Mouse (Mus musculus) liver, embryonic 14.5 days (tissue): Measurements from ENCODE around the gene Fkbp15. TPM values are rescaled to one million over a fixed set of nuclear protein-coding genes. Genes with fewer than 3 reads are reported as not detected.

Source experiments
- ATAC-seq: fragments of 200-750 bp; cut with Nextera tagmentation; 2 replicates; pipeline ENCODE4 v1.8.0; 2017; ENCODE audit warnings: moderate number of reproducible peaks, mild to moderate bottlenecking, moderate library complexity; ENCODE audit not compliant: insufficient read depth
- DNase-seq, 3 experiments: peaks; one replicate each; pipeline ENCODE4 v3.0.0-alpha.2; 2012 to 2013; ENCODE audit warnings: low read depth in 3 of 3, low spot score in 3 of 3
- H3K27ac ChIP-seq: fragments of 300-500 bp; sonication (generic); 2 replicates; pipeline ENCODE4 v1.5.1; 2014; ENCODE audit warnings: moderate library complexity, mild to moderate bottlenecking, control low read depth, inconsistent platforms
- H3K27me3 ChIP-seq: fragments of 300-500 bp; sonication (generic); 2 replicates; pipeline ENCODE4 v1.6.1; 2014; ENCODE audit warnings: mild to moderate bottlenecking, low read length, moderate library complexity; ENCODE audit not compliant: control insufficient read depth, insufficient read depth
- H3K36me3 ChIP-seq: fragments of 300-500 bp; sonication (generic); replicated peaks from 2 replicates; pipeline ENCODE4 v1.6.1; 2014; ENCODE audit warnings: low read depth; ENCODE audit not compliant: control insufficient read depth, insufficient read depth
- H3K4me1 ChIP-seq, 2 experiments: fragments of 200-500 bp in 1 of 2; fragments of 300-500 bp in 1 of 2; sonication (generic) in 1 of 2; replicated peaks; 2 replicates each; pipeline ENCODE4 v1.6.1; 2012 to 2014; ENCODE audit warnings: antibody characterized with exemption in 1 of 2, inconsistent platforms in 1 of 2, low read length in 1 of 2; ENCODE audit not compliant: control insufficient read depth in 2 of 2, insufficient read depth in 2 of 2
- H3K4me2 ChIP-seq: fragments of 300-500 bp; sonication (generic); 2 replicates; pipeline ENCODE4 v1.6.1; 2014; ENCODE audit warnings: low read depth, mild to moderate bottlenecking, control low read depth, moderate library complexity
- H3K4me3 ChIP-seq, 2 experiments: fragments of 200-500 bp in 1 of 2; fragments of 300-500 bp in 1 of 2; sonication (generic) in 1 of 2; 2 replicates each; pipeline ENCODE4 v1.5.1; 2012 to 2014; ENCODE audit warnings: low read depth in 2 of 2, low read length in 2 of 2, mild to moderate bottlenecking in 2 of 2, control low read depth in 1 of 2, inconsistent platforms in 1 of 2, moderate library complexity in 1 of 2; ENCODE audit not compliant: insufficient read depth in 1 of 2
- H3K9ac ChIP-seq: fragments of 300-500 bp; sonication (generic); replicated peaks from 2 replicates; pipeline ENCODE4 v1.6.1; 2014; ENCODE audit warnings: mild to moderate bottlenecking, control low read depth, moderate library complexity
- H3K9me3 ChIP-seq: fragments of 300-500 bp; sonication (generic); 2 replicates; pipeline ENCODE4 v1.6.1; 2016; ENCODE audit warnings: low read length, mixed read lengths; ENCODE audit not compliant: control insufficient read depth
- CTCF ChIP-seq: IDR thresholded peaks from 2 replicates; pipeline ENCODE4 v1.5.1; 2016; ENCODE audit warnings: antibody characterized with exemption, low read depth, control low read depth
- EP300 ChIP-seq: IDR thresholded peaks from 2 replicates; pipeline ENCODE4 v1.6.1; 2016; ENCODE audit warnings: antibody characterized with exemption, low read depth
- WGBS: fragments of 180-500 bp; shearing (Covaris S2); extraction: QIAGEN DNeasy Blood & Tissue Kit; methylation state at CpG from one replicate; pipeline ENCODE4 v1.1.7; 2014; ENCODE audit not compliant: insufficient replicate concordance; 5-methylcytosine and 5-hydroxymethylcytosine counted together
- polyA plus RNA-seq, 2 experiments: library from polyadenylated mRNA; depleted of rRNA in 1 of 2; stranded (reverse) in 1 of 2; unstranded in 1 of 2; fragments of >200 nt; fragmentation: Nextera tagmentation in 1 of 2; extraction: Ambion mirVana in 1 of 2; gene quantifications; 2 replicates each; pipeline versions ENCODE4 v1.2.1 to v1.2.3; 2012 to 2014

The Fkbp15 gene
- polyA plus RNA-seq, 2 experiments, result 9.6 to 9.7 TPM

DNA sequence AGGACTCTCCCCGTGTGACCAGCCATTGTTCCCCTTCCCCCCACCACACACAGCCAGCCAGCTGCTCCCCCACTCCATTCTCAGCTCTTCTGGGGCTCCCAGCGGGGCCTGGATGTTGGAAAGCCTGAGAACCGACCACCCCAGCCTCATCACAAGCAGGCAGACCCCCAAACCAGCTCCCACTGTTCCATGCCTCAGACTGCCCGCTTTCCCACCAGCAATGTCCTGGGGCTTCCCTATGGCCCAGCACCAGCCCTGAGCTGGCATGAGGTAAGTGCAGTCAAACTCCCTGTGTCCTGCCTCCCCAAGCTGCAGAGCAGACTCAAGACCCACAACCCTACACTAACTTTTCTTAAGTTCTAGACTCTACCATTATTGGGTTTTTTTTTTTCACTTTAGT is 45.8 kb upstream of the Fkbp15 start:
- Histone ChIP-seq H3K4me2 (no peak overlapping the region), H3K4me3 (no peak overlapping the region), H3K36me3 (peaks cover 16% of the 10 kb centered on the region), H3K9me3 (no peaks in the 10 kb centered on the region), H3K27me3 (no peaks in the 10 kb centered on the region), H3K27ac (no peak overlapping the region), H3K9ac (no peak overlapping the region), H3K4me1 (peaks cover 7% of the 10 kb centered on the region in 2 experiments)
- TF ChIP-seq CTCF, result no peak
- no peak for TF ChIP-seq EP300
- DNase-seq, result no peak
- ATAC-seq, result no peak
- 70% methylated on average over 4 of the region's 4 CpGs for WGBS

DNA sequence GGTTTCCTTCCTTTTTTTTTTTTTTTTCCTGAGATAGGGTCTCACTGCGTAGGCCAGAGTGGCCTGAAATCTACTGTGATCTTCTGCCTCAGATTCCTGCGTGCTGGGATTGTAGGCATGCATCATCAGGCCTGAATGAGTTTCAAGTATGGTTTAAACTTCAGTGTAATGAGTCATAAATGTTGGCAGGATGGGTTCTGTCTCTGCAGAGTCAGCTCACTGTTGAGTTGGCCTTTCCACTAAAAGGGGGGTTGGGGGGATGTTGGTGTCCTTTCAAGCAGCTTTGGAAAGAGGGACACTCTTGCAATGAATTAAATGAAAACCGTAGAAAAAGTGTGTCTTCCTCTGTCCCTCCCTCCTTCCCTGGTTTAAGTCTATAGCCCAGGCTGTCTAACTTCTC is 38.6 kb upstream of the Fkbp15 start:
- no peak for TF ChIP-seq CTCF
- Histone ChIP-seq H3K4me1 (peaks cover 0 to 5% of the 10 kb centered on the region in 2 experiments; a peak in 1 of 4 replicates), H3K4me3 (no peak overlapping the region), H3K9me3 (no peaks in the 10 kb centered on the region), H3K27ac (no peak overlapping the region), H3K9ac (no peak overlapping the region), H3K27me3 (no peaks in the 10 kb centered on the region), H3K36me3 (peaks cover 62% of the 10 kb centered on the region), H3K4me2 (no peak overlapping the region)
- WGBS, result 85% methylated on average over 3 of the region's 3 CpGs
- no peak for DNase-seq
- ATAC-seq, result no peak

DNA sequence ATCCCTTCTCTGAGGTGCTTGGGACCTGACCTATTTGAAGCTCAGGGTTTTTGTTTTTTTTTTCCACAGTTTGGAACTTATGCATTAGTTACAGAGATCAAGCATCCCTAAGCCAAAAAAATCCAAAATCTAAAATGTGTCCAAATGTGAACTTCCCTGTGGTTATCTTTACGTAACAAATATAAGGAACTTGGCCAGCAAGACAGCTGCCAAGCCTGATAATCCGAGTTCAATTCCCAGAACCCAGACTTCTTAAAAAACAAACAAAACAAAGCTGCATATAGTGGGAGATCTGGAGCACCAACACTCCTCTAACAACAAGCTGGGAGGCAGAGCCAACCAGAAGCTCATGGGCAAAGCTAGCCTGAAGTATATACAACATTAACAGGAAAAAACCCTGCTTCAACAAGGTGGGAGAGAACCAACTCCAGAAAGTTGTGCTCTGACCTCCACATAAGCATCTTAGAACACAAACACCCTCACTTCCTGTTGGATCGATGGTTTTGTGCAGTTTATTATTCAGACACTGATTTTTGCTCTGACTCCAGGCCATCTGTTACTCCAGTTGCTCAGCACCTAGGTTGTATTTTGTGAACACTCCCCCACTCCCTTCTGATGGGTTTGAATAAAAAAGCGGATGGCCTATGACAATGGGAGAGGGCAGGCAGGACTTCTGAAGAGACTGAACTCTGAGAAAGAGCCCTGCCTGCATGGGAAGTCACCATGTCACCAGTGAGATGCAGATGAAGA is 37.4 kb upstream of the Fkbp15 start:
- WGBS, result 67% methylated on average over 4 of the region's 4 CpGs
- Histone ChIP-seq H3K36me3 (peaks cover 62% of the 10 kb centered on the region), H3K27me3 (no peaks in the 10 kb centered on the region), H3K9me3 (no peaks in the 10 kb centered on the region), H3K4me2 (no peak overlapping the region), H3K27ac (no peak overlapping the region), H3K9ac (no peak overlapping the region), H3K4me3 (no peak overlapping the region), H3K4me1 (peaks cover 0 to 5% of the 10 kb centered on the region in 2 experiments; a peak in 1 of 4 replicates)
- DNase-seq, result no peak
- ATAC-seq, result no peak
- TF ChIP-seq CTCF, result no peak

DNA sequence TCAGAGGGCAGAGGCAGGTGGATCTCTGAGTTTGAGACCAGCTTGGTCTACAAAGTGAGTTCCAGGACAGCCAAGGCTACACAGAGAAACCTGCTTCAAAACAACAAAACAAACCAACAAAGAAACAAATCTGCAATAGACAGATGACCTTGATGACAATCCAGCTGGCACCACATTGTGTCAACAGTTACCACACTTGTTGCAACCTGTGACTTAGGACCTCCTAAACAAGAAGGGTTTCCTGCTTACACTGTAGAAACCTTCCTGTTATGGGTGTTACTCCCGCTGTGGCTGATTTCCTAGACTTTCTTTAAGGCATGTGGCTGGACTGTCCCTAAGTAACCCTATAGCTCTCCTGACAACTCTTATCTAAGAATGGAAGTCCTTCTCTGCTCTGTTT is 35.5 kb upstream of the Fkbp15 start:
- TF ChIP-seq EP300, result no peak
- no peak for TF ChIP-seq CTCF
- peaks cover 0 to 5% of the 10 kb centered on the region in 2 experiments; a peak in 1 of 4 replicates for H3K4me1 ChIP-seq
- H3K9ac ChIP-seq, result no peak overlapping the region
- H3K4me2 ChIP-seq, result no peak overlapping the region
- ATAC-seq (no peak), DNase-seq (no peak)
- WGBS, result 78% methylated on average over 1 of the region's 1 CpGs
- no peak overlapping the region for H3K4me3 ChIP-seq
- H3K9me3 ChIP-seq, result no peaks in the 10 kb centered on the region
- no peaks in the 10 kb centered on the region for H3K27me3 ChIP-seq
- peaks cover 47% of the 10 kb centered on the region for H3K36me3 ChIP-seq
- H3K27ac ChIP-seq, result no peak overlapping the region

DNA sequence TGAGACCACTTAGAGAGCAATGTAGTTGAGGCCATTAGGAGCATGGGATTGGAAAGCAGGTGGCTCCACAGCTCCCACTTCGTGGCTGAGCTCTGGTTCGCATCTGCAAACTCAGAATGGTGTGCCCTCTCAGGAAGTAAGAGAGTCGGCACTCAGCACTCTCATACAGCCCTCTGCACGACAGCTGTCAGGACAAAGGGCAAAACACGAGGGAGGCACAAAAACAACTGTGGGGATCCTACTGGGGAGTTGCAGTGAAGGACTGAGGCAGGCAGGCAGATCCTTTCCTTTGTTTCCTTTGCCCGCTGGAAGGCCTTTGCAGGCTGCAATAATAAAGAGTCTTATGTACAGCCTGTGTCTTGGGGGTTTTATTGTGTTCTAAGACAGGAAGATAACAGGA is 33.1 kb upstream of the Fkbp15 start:
- TF ChIP-seq EP300, result no peak
- Histone ChIP-seq H3K9me3 (no peaks in the 10 kb centered on the region), H3K27me3 (no peaks in the 10 kb centered on the region), H3K4me2 (no peak overlapping the region), H3K9ac (no peak overlapping the region), H3K4me1 (peaks cover 0 to 13% of the 10 kb centered on the region in 2 experiments; a peak in 2 of 4 replicates), H3K36me3 (peaks cover 33% of the 10 kb centered on the region), H3K4me3 (no peak overlapping the region), H3K27ac (no peak overlapping the region)
- DNase-seq (no peak), ATAC-seq (no peak)
- 68% methylated on average over 6 of the region's 6 CpGs for WGBS
